Mouse (Mus musculus): ENCODE measurements at regions not wholly inside any gene's neighbourhood (a gene's known extent, or its start where the extent isn't known, plus 50 kb on each side); places are given as distances from the start of the nearest gene placed in this dataset.

DNA sequence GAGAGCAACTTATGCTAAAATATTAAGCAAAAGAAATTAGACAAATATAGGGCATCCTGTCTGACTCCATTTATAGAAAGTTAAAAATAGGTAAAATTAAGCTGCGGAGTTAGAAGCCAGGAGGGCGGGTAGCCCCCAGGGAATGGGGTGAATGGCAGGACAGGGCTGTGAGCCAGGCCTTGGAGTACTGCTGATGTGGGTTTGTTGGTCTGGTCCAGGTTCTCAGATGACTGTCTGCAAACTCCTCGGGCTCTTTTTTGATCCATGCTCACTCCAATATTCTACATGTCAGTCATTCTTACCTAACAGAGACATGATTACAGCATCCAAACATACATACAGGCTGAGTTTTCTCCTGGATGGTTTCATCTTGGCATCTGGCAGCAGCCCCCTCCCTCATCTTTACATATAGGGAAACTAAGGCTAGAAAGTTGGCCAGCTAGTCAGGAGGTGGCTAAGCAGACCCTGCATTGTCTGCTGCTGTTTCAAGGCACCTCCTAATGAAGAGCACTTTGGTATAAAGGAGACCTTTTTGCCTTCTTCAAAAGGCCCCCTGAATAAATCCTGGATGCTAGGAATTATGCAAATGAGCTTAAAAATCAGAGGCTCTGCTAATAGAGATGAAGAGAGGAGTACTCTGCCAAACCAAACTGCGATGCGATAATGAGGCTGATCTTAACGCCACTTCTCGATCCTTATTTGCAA is 354.4 kb downstream of the Xylt1 start:
- DNase-seq (ENCODE audit: low spot score) = no peak

DNA sequence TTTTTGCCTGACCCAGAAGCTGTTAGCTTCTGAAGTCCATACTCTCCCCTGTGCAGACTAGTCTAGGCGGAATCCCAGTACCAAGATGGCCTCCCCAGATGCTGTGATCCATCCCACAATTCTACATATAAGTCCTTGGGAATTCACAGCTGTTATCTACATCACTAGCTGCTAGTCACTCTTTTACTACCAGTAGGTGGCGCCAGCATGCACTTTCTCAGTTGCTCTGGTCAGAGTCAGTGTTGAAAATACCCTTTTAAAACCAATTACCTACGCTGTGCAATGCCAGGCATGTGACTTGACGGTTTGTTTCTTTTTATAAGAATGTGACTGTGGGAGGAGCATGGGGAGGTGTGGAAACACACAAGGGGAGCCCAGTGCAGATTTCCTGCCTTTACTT is 348.3 kb downstream of the Xylt1 start:
- no peak for DNase-seq (ENCODE audit: low spot score)

Data from ovary, adult 18-20 months (tissue).